Mouse (Mus musculus) urinary bladder, adult 2 months (tissue): ENCODE results near the gene Mrpl27. TPM values are rescaled to one million over a fixed set of nuclear protein-coding genes. Genes with fewer than 3 reads are reported as not detected.
"Not testable (repeated sequence)": the region's sequence is repeated elsewhere in the genome, so short reads cannot be mapped to it uniquely, and the experiment has no call there.

ENCODE experiments used
- DNase-seq: peaks from one replicate; pipeline ENCODE4 v3.0.0; 2022; ENCODE audit warnings: low spot score
- polyA plus RNA-seq: library from polyadenylated mRNA; depleted of rRNA; stranded (reverse); fragments of >200 nt; gene quantifications from 2 replicates; pipeline ENCODE4 v1.2.3, GENCODE M21; 2012; rRNA removed

Gene Mrpl27
- polyA plus RNA-seq: 93.5 and 105 TPM in 2 replicates

- DNase-seq: peak; percentile 81
Measured at GRCm38 (mm10) chr11:94653663-94654436, at the start of gene Mrpl27, which contains the start of gene Eme1. Gene Mrpl27, plus strand, starts transcription at chr11:94653767. Gene Eme1, minus strand, starts transcription at chr11:94653964.

GRCm38 (mm10) chr11:94610744-94611740, 42.5 kb upstream of the Mrpl27 start:
- no peak for DNase-seq

GRCm38 (mm10) chr11:94614603-94615002, 39.0 kb upstream of the Mrpl27 start:
- DNase-seq: no peak

- DNase-seq: no peak
Measured at GRCm38 (mm10) chr11:94615494-94615893, 38.1 kb upstream of the Mrpl27 start.

- no peak for DNase-seq
Measured at GRCm38 (mm10) chr11:94617646-94618045, 35.9 kb upstream of the Mrpl27 start.

GRCm38 (mm10) chr11:94620766-94621457, 32.7 kb upstream of the Mrpl27 start:
- no peak for DNase-seq

GRCm38 (mm10) chr11:94621458-94621852, 32.1 kb upstream of the Mrpl27 start:
- no peak for DNase-seq

- no peak for DNase-seq
Measured at GRCm38 (mm10) chr11:94622162-94622561, 31.4 kb upstream of the Mrpl27 start.

GRCm38 (mm10) chr11:94629199-94629883, 24.2 kb upstream of the Mrpl27 start, which contains the start of gene Lrrc59:
Gene Lrrc59, plus strand, starts transcription at chr11:94629767.
- DNase-seq: peak; percentile 96

GRCm38 (mm10) chr11:94629884-94630198, 23.7 kb upstream of the Mrpl27 start:
- no peak for DNase-seq

- DNase-seq: peak; percentile 41
Measured at GRCm38 (mm10) chr11:94630199-94631011, 23.2 kb upstream of the Mrpl27 start.

- no peak for DNase-seq
Measured at GRCm38 (mm10) chr11:94631969-94632368, 21.6 kb upstream of the Mrpl27 start.

- DNase-seq: no peak
Measured at GRCm38 (mm10) chr11:94632988-94633387, 20.6 kb upstream of the Mrpl27 start.

- DNase-seq: no peak
Measured at GRCm38 (mm10) chr11:94634431-94634830, 19.1 kb upstream of the Mrpl27 start.

- DNase-seq: no peak
Measured at GRCm38 (mm10) chr11:94644461-94645219, 8.9 kb upstream of the Mrpl27 start.

- no peak for DNase-seq
Measured at GRCm38 (mm10) chr11:94646457-94646856, 7.1 kb upstream of the Mrpl27 start.

GRCm38 (mm10) chr11:94651241-94651640, 2.3 kb upstream of the Mrpl27 start:
- not testable (repeated sequence) for DNase-seq

- no peak for DNase-seq
Measured at GRCm38 (mm10) chr11:94652973-94653372, 594 bp upstream of the Mrpl27 start.

GRCm38 (mm10) chr11:94661344-94661743, 7.8 kb downstream of the Mrpl27 start:
- DNase-seq: no peak

- no peak for DNase-seq
Measured at GRCm38 (mm10) chr11:94665281-94665680, 11.7 kb downstream of the Mrpl27 start.
